Mouse (Mus musculus) spleen, postnatal 36 days (tissue): ENCODE measurements around the gene Ube2dnl1.

Source experiments
- DNase-seq, 2 experiments: peaks; one replicate each; pipeline ENCODE4 v3.0.0; 2022; ENCODE audit warnings: low spot score in 2 of 2, mixed read lengths in 1 of 2

The Ube2dnl1 gene

GRCm38 (mm10) chrX:114904712-114905111 lies at the start of gene Ube2dnl1:
Gene Ube2dnl1, plus strand, starts transcription at chrX:114905012.
- no peak for DNase-seq

- no peak for DNase-seq
Measured at GRCm38 (mm10) chrX:114895489-114895888, 9.3 kb upstream of the Ube2dnl1 start.

- DNase-seq: no peak
Measured at GRCm38 (mm10) chrX:114897506-114897905, 7.3 kb upstream of the Ube2dnl1 start.

GRCm38 (mm10) chrX:114903391-114903790 lies 1.4 kb upstream of the Ube2dnl1 start:
- DNase-seq: no peak

- DNase-seq: no peak
Measured at GRCm38 (mm10) chrX:114907282-114907681, 2.5 kb downstream of the Ube2dnl1 start, which contains the start of gene Ube2dnl2. Gene Ube2dnl2, plus strand, starts transcription at chrX:114907582.

GRCm38 (mm10) chrX:114955066-114955465 lies 50.3 kb downstream of the Ube2dnl1 start:
- DNase-seq: no peak
